Mouse (Mus musculus) urinary bladder, postnatal 14 days (tissue): Measurements from ENCODE around the gene Kdelc2.

ENCODE experiments used
- DNase-seq: peaks from one replicate; pipeline ENCODE4 v3.0.0; 2021; ENCODE audit warnings: low spot score

Kdelc2 gene

DNA sequence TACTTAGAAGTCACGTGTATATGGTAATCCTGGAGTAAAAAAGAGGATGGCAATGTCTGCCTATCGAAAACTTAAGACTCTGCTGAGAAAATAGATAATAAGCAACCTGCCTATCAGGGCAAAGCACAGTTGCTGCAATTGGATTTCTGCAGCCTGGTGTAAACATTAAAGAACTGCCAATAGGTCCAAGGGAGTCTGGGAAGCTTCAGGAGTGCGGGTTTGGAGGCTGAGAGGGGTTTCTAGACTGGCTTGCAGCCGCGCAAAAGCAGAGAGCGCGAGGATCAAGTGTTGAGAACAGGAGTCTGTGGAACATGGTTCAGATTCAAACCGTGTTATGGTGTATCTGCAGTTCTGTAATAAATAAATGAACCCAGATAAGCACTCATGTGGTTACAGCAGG, 1.0 kb downstream of the Kdelc2 start:
- peak; percentile 16 for DNase-seq

DNA sequence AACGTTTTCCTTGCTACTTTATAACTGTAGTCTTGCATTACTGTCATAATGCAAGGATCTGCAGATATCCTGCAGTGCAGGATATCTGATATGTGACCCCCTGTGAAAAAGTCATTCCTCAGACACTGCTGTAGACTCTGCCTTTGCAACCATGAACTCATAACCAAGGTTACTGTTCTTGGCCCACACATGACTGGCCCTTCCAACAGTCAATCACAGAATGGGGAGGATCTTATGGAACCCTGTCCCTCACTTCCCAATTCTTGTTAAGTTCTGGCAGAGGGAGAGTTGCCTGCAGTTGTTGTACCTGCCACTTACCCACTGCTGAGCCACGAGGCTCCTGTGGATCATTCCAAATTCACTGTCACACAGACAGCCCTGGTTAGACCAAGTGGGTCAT, 3.6 kb downstream of the Kdelc2 start:
- no peak for DNase-seq

GRCm38 (mm10) chr9:53389109-53389508, 5.3 kb downstream of the Kdelc2 start:
- DNase-seq, result no peak

GRCm38 (mm10) chr9:53390136-53390535, 6.3 kb downstream of the Kdelc2 start:
- DNase-seq, result no peak

GRCm38 (mm10) chr9:53397685-53398387, 14.0 kb downstream of the Kdelc2 start:
- DNase-seq, result no peak

- peak; percentile 64 for DNase-seq
Observed at GRCm38 (mm10) chr9:53398388-53398700, 14.5 kb downstream of the Kdelc2 start.

DNA sequence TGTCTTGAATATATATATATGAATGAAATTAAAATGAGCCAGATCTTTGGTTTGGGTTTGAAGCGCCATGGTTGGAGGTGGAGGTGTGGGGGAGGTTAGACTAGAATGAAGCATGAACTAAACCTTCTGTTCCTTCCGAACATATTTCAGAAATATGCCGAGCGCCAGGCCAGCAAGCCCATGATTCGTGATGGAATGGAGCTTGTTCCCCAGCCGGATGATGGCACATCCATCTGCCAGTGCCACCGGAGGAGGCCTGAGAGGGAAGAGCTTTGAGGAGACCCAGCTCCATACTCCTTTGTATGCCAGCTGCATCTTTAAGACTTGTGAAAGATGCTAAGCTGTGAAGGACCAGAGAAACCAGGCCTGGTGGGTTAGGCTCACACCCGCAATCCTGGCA, 15.7 kb downstream of the Kdelc2 start:
- no peak for DNase-seq

GRCm38 (mm10) chr9:53400696-53401095, 16.9 kb downstream of the Kdelc2 start:
- no peak for DNase-seq

- DNase-seq, result no peak
Observed at GRCm38 (mm10) chr9:53401146-53401545, 17.3 kb downstream of the Kdelc2 start.

DNA sequence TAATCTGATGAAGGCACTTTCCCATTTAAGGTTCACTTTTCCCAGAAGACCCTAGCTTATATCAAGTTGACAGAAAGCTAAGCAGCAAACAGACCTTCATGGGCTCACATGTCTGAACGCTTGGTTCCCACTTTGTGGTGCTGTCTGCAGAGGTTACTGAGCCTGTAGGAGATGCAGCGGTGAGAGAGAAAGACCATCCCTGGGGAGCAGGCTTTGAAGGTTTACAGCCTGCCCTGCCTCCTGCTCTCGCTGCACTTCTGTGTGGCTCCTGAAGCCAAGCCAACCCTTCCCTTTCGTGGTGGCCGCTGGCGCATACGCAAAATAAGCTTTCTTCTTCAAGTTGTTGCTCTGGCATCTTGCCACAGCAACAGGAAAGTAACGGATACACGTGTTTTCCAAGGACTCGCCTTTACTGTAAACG, 18.5 kb downstream of the Kdelc2 start, which contains the start of gene 4930550C14Rik:
Gene 4930550C14Rik (plus strand): TSS at position 35 of the 421 bp plus-strand sequence.
- DNase-seq, result peak; percentile 44

DNA sequence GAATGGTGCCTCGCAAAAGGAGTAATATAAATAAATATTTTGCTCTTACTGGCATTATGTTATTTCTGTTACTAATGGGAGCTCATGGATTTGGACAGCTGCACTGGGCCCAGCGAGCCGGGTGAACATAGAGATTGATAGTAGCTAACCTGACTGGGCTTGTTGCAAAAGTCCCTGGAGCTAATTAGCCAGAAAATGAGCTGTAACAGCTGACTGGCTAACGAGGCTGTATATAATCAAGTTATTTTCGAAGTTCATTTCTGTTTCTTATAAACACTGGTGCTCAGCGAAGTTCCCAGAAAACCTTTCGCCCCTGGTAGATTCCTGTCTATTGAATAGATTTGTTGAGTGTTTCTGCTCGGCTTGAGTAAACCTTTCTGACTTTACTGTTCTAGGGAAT, 19.2 kb downstream of the Kdelc2 start:
- DNase-seq, result no peak

GRCm38 (mm10) chr9:53404050-53404752, 20.4 kb downstream of the Kdelc2 start:
- no peak for DNase-seq

- peak; percentile 58 for DNase-seq
Observed at GRCm38 (mm10) chr9:53404753-53405722, 21.2 kb downstream of the Kdelc2 start.

DNA sequence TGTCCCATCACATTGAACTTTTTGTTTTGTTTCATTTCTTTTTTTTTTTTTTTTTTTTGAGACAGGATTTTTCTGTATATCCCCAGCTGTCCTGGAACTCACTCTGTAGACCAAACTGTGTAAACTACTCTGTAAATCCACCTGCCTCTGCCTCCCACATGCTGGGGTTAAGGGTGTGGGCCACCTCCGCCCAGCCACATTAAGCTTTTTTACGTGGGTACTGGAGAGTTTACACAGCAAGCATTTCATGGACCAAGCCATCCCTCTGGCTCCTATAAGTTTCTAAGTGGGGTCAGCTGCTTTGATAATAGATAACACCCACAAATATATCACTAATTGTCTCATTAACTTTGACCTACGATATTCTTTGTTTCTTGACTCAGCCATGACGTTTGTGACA, 24.7 kb downstream of the Kdelc2 start:
- DNase-seq, result no peak

DNA sequence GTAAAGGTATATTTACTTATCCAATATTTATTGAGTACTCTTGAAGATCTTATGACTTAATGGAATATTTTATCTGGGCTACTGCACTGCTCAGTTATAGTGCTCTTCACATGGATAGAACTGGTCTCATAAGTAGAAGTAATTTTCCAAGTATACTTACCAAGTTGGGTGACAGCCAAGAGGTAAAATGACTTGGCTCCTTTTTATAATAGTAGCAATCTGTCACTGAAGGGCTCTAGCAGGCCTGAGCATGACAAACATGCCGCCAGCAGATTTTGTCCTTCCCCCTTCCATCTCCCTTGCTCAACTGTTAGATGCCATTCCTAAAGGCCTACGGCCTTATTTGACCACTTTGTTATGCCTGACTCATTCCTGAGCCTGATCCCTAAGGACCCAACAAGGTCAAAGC, 25.1 kb downstream of the Kdelc2 start:
- DNase-seq, result peak; percentile 12

- DNase-seq, result no peak
Observed at GRCm38 (mm10) chr9:53409427-53409826, 25.6 kb downstream of the Kdelc2 start.

- no peak for DNase-seq
Observed at GRCm38 (mm10) chr9:53422133-53422896, 38.5 kb downstream of the Kdelc2 start.

DNA sequence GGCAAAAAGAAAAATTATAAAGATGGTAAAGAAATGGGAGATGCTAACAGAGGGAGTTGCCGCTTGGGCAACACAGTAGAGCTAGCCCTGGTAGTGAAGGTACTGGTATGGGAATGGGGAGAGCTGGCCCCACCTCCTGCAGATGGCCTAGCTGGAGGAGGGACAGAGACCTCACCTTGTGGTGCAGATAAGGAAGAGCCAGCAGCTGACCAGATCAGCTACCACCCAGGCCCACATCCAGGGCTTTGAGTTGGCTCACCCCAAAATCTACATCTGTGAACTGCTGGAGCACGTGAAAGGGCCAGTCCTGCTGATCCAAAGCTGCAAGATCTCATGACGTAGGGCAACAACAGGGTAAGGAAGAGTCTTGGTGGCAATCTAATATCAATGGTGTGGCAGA, 42.9 kb downstream of the Kdelc2 start:
- DNase-seq, result no peak

DNA sequence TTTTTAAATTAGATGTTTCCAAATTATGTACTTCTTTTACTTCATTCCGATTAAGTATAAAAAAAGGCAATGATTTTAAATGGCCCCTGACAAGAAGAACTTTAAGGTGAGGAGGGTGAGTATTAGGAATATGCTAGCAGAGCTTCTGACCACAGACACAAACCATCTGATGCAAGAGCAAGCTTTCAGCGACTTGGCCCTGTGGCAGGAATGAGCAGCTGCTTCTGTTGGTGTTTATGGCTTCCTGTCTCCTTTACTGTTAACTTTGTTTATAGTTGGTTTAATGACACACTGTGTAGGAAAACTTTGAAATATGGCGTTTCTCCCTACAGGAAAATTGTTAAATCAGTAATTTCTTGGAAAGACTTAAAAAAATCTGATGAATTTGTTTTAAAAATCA, 43.8 kb downstream of the Kdelc2 start:
- DNase-seq, result no peak

DNA sequence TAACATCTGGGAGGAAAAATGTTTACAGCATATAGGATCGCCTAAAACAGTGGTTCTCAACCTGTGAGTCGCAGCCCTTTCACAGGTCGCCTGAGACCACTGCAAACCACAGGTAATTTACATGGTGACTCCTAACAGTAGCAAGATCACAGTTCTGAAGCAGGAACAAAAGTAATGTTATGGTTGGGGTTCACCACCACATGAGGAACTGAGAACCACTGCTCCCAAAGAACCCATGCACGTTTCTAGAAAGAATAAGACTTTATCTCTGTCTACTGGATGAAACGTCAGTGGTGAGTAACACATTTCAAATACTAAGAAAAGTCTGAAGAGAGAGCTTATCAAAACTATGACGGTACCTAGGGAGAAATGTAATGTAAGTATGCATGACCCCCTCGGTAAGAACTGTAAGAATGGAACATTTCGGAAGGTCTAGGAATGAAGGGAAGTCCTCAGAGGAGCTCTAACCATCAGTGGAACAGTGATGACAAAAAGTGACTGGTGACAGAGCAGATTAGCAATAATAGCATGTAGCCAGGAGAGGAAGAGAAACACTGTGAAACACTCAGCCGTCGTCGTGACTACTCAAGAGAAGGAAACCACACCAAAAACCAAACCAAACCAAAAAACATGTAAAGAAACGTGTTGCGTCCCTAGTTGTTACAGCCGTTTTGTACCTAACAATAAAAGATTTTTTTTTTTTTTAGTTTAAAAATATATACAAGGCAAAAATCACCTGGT, 52.2 kb downstream of the Kdelc2 start:
- no peak for DNase-seq

GRCm38 (mm10) chr9:53450609-53451008, 66.8 kb downstream of the Kdelc2 start:
- no peak for DNase-seq
